Mouse (Mus musculus): Measurements from ENCODE around the gene Tgfbr1.
A peak's percentile ranks its signal among the peaks of the same experiment; 100 is the strongest.

The Tgfbr1 gene

GRCm38 (mm10) chr4:47424376-47424775 is 71.4 kb downstream of the Tgfbr1 start:
- DNase-seq: no peak

- no peak for DNase-seq
Observed at GRCm38 (mm10) chr4:47425247-47425830, 72.3 kb downstream of the Tgfbr1 start.

DNA sequence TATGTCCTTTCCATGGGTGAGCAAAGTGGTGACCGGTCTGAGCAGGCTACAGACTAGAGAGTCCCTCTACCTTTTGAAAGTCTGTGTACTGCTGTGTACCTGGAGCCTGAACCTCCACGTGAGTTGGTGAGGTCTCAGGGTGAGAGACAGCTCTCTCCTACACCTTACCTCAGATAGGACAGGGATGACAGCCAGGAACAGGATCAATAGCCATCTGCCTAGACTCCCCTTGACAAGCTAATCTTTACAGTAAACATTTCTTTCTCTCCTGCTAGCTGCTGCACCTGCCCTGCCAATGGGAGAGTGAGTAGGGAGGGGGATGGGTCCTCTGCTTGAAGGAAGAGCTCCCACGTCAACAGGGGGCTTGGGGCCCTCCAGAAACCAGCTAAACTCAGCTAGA is 74.6 kb downstream of the Tgfbr1 start:
- DNase-seq: no peak

DNA sequence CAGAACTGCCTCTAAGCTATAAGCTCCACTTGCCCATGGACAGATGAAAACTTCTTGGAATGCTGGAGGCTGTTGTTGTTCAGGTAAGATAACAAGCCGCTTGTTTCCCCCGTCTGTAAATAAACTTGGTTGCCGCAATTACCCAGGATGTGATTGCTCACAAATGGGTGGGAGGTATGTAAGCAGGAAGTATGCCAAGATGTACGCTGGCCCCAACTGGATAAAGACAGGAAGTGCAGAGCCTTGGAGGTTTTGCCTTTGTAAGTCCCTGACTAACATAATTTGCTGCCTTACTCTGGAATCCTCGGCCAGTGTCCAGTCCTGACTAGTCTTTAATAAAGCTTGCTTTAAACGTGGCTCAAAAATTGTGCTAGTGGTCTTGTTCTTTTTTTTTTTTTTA is 77.5 kb downstream of the Tgfbr1 start:
- no peak for DNase-seq

- no peak for DNase-seq
Observed at GRCm38 (mm10) chr4:47431081-47431480, 78.1 kb downstream of the Tgfbr1 start.

- no peak for DNase-seq
Observed at GRCm38 (mm10) chr4:47432766-47433165, 79.7 kb downstream of the Tgfbr1 start.

GRCm38 (mm10) chr4:47435131-47435530 is 82.1 kb downstream of the Tgfbr1 start:
- DNase-seq: no peak

DNA sequence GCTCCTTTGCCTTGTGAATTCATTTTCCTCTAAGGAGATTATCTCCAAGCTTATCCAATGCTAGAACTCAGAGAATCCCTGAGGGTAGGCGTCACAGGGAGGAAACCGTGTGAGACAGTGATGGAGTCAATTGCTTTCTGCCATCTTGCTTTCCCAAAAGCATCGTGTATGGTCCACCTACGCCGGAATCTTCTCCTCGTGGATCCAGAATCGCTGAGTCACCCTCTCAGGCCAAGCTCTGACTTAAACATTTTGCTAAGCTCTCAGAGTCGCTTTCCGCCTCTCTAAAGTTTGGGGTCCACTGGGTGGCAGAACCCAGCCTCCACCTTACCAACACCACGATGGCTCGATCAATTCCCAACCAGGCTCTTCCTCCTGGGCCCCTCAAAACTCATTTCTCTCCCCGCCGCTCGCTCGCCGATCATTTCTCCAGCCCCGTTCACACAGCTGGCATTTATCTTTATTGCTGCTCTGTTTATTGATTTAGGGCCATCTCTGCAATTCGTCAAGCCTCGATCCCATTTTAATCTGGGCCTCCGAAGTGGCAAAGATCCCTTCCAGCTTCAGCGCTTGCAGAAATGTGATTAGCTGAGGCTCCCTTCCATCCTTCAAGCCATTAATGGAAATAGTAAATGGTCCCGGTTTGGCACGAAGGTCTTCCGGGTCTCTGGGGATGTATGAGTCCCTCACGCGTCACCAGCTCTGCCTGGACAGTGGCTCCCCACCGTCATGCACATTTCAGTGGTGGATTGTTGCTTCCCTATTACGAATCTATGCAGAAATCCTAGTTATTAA is 82.7 kb downstream of the Tgfbr1 start:
- DNase-seq: no peak

DNA sequence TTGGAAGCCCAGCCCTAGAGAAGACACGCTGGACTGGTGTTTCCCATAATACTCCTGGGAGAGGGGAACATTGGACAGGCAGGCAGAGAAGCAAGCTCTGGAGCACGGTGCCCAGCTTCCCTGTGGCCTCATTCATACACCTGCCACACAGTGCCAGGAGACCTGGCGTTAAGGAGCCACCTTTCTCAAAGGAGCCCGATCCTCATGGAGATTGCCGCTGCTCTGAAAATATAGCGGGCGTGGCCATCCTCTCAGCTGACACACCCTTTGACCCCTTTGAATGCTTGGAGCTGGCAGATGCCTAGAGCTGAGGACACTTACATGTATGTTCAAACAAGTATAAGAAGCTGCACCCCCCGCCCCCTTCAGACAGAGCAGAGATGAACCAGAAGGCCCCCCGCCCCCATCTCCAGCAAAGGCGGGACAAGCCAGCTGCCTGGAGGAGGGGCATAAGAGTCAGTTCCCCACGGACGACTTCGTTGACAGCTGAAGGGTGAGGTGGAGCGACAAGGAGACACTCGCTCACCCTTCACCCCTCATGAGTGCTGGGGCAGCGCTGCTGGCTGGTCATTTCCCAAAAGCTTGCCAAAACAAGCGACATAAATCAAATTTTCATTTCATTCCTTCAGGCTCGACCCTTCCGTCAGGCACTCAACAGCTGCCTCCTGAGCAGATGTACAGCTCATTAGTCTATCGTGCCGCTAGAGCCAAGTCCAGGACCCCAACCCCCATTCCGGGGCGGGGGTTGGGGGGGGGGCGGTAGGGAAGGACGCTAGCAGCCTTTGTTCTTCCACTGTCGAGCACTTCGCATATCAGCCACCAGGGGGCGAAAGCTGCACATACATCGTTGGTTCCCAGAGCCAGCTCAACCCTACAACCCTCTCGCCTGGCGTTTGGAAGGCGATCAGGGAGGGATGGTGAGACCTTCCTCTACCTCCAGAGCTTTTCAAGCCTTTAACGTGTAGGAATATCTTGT is 84.6 kb downstream of the Tgfbr1 start:
- DNase-seq: peak; percentile 82

DNA sequence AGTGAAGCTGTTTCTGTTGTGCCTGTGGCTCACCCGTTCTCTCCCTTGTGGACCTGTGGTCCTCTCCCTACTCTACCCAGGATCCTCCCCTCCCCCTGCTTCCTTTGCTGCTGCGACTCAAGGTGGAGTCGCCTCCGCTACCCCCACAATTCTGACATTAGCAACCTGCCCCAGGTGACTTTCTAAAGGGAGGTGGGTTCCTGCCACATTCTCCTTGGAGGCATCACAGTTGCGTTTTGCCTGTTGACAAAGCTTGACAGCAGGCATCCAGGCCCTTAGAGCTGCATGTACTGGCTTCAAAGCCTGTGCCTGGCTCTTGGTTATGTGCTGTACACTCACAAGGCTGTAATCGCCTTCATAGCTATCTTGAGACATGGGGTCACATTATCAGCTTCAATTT is 85.9 kb downstream of the Tgfbr1 start:
- no peak for DNase-seq

DNA sequence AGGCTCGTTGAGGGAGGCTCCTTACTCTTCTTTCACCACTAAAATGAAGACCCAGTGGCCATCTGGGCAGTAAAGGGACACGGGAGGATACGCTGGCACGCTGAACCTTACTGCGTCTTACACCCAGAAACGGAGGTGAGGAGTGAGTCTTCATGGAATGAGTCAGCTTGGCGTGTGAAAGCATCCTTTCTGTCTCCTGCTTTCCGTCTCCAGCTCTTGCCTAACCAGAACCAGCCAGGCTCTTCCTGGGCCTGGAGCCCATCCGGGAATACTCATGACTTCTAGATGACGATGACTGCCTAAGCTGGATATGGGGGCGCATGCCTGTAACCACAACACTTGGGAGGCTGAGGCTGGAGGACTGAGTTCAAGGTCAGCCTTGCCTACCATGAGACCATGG is 87.9 kb downstream of the Tgfbr1 start:
- no peak for DNase-seq

DNA sequence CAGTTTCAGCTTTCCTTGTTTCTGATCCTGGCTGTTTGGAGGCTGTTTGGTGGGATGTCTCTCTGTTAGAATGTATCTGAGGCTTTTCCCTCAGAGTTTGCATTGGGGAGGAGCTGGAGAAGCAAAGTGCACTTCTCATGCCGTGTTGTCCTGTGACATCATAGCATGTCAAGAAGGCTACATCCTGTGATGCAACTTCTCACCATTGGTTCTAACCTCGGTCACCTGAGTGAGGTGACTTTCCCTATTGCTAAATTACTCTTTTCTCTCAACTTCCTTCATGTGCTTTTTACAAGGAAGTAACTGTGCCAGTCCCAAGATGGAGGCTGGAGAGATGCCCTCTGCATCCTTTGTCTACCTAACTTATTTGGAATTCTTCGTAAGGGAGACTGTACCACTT is 95.5 kb downstream of the Tgfbr1 start:
- DNase-seq: no peak

DNA sequence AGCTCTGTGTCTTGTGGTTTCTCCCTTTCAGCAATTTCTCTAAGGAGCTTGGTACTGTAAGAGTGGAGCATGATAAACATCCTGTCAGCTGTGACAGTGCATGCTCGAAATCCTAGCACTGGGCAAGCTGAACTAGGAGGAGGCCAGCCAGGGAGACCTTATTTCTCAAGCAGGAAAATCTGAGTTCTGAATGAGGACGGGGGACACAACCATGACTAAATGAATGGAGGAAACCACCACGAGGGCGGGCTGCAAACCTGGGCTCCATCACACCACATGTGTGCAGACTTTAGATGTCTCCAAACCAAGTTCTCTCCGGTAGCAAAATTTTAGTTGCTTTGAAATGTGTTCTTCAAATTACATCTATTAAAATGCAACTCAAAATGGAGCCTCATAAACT is 96.1 kb downstream of the Tgfbr1 start:
- DNase-seq: no peak

DNA sequence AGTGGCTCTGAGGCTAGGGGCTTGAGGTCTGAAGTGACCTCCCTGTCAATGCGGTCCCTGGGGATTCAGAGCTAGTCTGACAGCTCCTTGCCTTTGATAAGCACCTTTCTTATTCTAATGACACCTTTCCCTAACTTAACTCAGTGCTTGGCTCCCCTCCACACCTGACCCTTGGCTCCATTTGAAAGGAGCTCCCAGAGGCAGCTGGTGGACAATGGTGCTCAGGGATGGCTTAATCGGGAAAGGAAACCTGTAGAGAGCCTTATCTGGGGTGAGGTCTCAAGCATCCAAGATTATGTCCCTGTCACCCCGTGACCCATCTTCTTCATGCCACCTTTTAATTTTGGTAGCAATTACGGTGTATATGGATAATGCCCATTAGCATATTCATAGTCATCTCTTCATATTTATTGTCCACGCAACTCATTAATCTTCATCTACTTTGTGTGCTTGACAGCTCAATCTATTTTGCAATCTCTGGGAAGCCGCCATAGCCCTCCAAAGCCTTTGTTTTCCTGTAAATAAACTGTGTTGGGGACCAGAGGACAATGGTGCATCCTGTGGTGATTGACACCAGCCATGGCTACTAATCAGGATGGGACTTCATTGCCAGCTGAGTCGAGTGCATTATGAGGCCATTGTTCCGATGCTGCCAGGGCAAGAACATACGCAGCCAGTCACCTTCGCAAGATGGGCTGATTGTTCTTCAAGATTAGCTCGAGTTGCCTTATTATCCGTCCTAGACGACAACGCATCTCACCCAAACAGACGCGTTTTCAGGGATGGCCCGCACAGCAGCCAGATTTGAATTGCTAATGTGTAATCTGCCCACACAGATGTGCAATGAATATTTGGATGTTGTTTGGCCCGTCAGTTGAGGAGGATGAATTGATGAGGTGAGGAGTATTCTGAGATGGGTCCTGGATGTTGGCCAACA is 96.8 kb downstream of the Tgfbr1 start:
- DNase-seq: no peak
